Mouse (Mus musculus) CD4-positive, CD25-positive, alpha-beta regulatory T cell, adult 4 months (primary cell): ENCODE data around the gene Ydjc. TPM values are rescaled to one million over a fixed set of nuclear protein-coding genes. Genes with fewer than 3 reads are reported as not detected.

ENCODE experiments used
- polyA plus RNA-seq, 2 experiments: library from polyadenylated mRNA; unstranded; fragments of 100-300 nt; shearing (Covaris generic); gene quantifications; one replicate each; pipeline ENCODE4 v1.2.1; 2017

Gene Ydjc
- polyA plus RNA-seq, 2 experiments from 2014 or later, result 6.9 to 8.4 TPM

Other genes starting within 250 kb of the Ydjc start
- gene Ppm1f, start 248.2 kb upstream of the Ydjc start, polyA plus RNA-seq, result 10 to 100 TPM; 12.3 to 26.4 TPM
- gene Mapk1, start 161.2 kb upstream of the Ydjc start, polyA plus RNA-seq, result 10 to 100 TPM; 19.1 to 32.1 TPM
- 1 to 10 TPM; 7.5 to 10.0 TPM for gene Ypel1, start 74.9 kb upstream of the Ydjc start, polyA plus RNA-seq
- gene Ppil2, start 33.4 kb upstream of the Ydjc start, polyA plus RNA-seq, result 100 to 1,000 TPM; 221 to 254 TPM
- 1 to 10 TPM; 3.7 to 5.4 TPM for gene 2610318N02Rik, start 19.5 kb upstream of the Ydjc start, polyA plus RNA-seq
- 10 to 100 TPM; 19.7 to 22.9 TPM for gene Sdf2l1, start 12.2 kb upstream of the Ydjc start, polyA plus RNA-seq
- gene Ccdc116, start 2.6 kb downstream of the Ydjc start, polyA plus RNA-seq, result 1 to 10 TPM in 1 of 2 experiments, under 1 TPM in 1; 0.58 to 1.4 TPM
- gene Ube2l3, start 58.0 kb downstream of the Ydjc start, polyA plus RNA-seq, result 100 to 1,000 TPM; 246 to 283 TPM
- gene Rimbp3, start 64.0 kb downstream of the Ydjc start, polyA plus RNA-seq, result not detected
- 1 to 10 TPM in 1 of 2 experiments, under 1 TPM in 1; 0.89 to 2.1 TPM for gene Hic2, start 89.0 kb downstream of the Ydjc start, polyA plus RNA-seq
- 10 to 100 TPM; 31.0 to 41.3 TPM for gene Tmem191c, start 131.5 kb downstream of the Ydjc start, polyA plus RNA-seq
- gene Serpind1, start 186.8 kb downstream of the Ydjc start, polyA plus RNA-seq, result under 1 TPM; 0.82 TPM